Mouse (Mus musculus): ENCODE measurements around the gene Zfp609. TPM values are rescaled to one million over a fixed set of nuclear protein-coding genes. Genes with fewer than 3 reads are reported as not detected.

Zfp609 gene
- polyA plus RNA-seq (2012; ENCODE audit: low replicate concordance) = 10.9 and 38.0 TPM in 2 replicates

GRCm38 (mm10) chr9:65827344-65828015 is at the start of gene Zfp609:
Zfp609 (minus strand) TSS chr9:65827564.

GRCm38 (mm10) chr9:65667701-65668100 is 159.7 kb downstream of the Zfp609 start, which contains the start of gene Oaz2:
Oaz2 (plus strand) TSS chr9:65668001.

Other genes with a start within 250 kb of the Zfp609 start
- gene Plekho2, start 247.5 kb downstream of the Zfp609 start, polyA plus RNA-seq (2012; ENCODE audit: low replicate concordance) = 44.8 and 116 TPM in 2 replicates
- 3.5 and 3.7 TPM in 2 replicates for gene Pif1, start 240.4 kb downstream of the Zfp609 start, polyA plus RNA-seq (2012; ENCODE audit: low replicate concordance)
- 1.2 and 1.4 TPM in 2 replicates for gene Rbpms2, start 197.9 kb downstream of the Zfp609 start, polyA plus RNA-seq (2012; ENCODE audit: low replicate concordance)
- 74.6 and 178 TPM in 2 replicates for gene Oaz2, start 159.6 kb downstream of the Zfp609 start, polyA plus RNA-seq (2012; ENCODE audit: low replicate concordance)
- 0.84 and 1.4 TPM in 2 replicates for gene Pclaf, start 62.7 kb upstream of the Zfp609 start, polyA plus RNA-seq (2012; ENCODE audit: low replicate concordance)
- 3.0 and 3.7 TPM in 2 replicates for gene Trip4, start 81.2 kb upstream of the Zfp609 start, polyA plus RNA-seq (2012; ENCODE audit: low replicate concordance)
- 16.4 and 31.7 TPM in 2 replicates for gene Csnk1g1, start 81.4 kb upstream of the Zfp609 start, polyA plus RNA-seq (2012; ENCODE audit: low replicate concordance)
- gene Ppib, start 232.7 kb upstream of the Zfp609 start, polyA plus RNA-seq (2012; ENCODE audit: low replicate concordance) = 32.6 and 166 TPM in 2 replicates
- 2.4 and 13.5 TPM in 2 replicates for gene Snx22, start 242.2 kb upstream of the Zfp609 start, polyA plus RNA-seq (2012; ENCODE audit: low replicate concordance)